Mouse (Mus musculus): ENCODE measurements around the gene Krtap16-3. TPM values are rescaled to one million over a fixed set of nuclear protein-coding genes. Genes with fewer than 3 reads are reported as not detected.

Krtap16-3 gene
- polyA plus RNA-seq (2014; fragmentation: Nextera tagmentation; extraction: Ambion mirVana) = not detected in 2 replicates

DNA sequence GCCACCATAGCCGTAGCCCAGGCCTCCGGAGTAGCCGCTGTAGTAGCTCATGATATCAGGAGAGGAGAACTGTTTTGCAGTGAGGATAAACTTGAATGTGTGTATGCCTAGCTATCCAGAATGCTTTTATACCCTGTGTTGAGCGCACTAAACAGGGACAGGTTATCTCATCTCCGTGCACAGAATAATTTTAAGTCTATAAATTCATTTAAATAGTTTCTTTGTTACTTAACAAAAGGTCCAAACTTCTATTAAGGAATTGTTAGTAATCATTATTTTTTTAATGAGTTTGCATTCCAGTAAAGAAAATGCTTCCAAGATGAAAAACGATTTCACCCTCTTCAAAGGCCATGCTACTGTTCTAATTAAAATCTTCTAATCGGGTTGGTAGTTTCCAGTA lies at the start of gene Krtap16-3:
Gene Krtap16-3, minus strand, starts transcription at position 101 of the 400 bp plus-strand sequence.
- Histone ChIP-seq H3K27ac (ENCODE audit: low read depth, low read length) (no peak within 1 kb of the TSS), H3K4me2 (ENCODE audit: low read depth, low read length, severe bottlenecking) (no peak within 1 kb of the TSS), H3K36me3 (ENCODE audit: control insufficient read depth, insufficient read depth, low read length) (no peaks in the 10 kb centered on the region), H3K27me3 (ENCODE audit: control insufficient read depth, insufficient read depth, low read length) (no peaks in the 10 kb centered on the region), H3K9me3 (ENCODE audit: control insufficient read depth, low read length) (no peaks in the 10 kb centered on the region), H3K4me1 (replicated peaks; ENCODE audit: control insufficient read depth, insufficient read depth, low read length) (no peaks in the 10 kb centered on the region), H3K9ac (ENCODE audit: low read length) (no peak within 1 kb of the TSS), H3K4me3 (ENCODE audit: low read depth, low read length) (no peak within 1 kb of the TSS)
- ATAC-seq (replicated peaks; ENCODE audit: low FRiP score) = 0 out of 2 replicates have a peak, but pooled peaks have one; percentile 24
- no peak for DNase-seq (ENCODE audit: low spot score)
- WGBS = 80% methylated on average over 7 of the region's 7 CpGs

DNA sequence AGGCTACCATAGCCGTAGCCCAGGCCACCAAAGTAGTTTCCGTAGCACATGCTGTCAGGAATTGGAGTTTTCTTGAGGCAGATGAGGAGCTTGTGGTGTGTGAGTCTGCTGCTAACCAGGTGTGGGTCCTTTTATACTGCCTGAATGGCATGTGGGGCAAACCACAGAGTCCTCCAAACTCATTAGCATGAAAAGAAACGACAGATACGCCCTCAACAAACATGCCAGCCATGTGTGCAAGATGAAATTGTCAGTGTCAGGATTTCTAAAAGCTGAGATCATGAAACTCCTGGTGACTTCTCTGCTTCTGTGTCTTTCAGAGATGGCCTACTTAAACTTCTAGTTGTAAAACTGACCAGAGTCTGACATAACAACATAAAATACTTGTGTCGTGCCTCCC lies 48.0 kb upstream of the Krtap16-3 start, which contains the start of gene Krtap22-2:
Gene Krtap22-2, minus strand, starts transcription at position 101 of the 400 bp plus-strand sequence.
- ATAC-seq (replicated peaks; ENCODE audit: low FRiP score) (no peak), DNase-seq (ENCODE audit: low spot score) (no peak)
- 83% methylated on average over 5 of the region's 5 CpGs for WGBS
- H3K27me3 ChIP-seq (ENCODE audit: control insufficient read depth, insufficient read depth, low read length) = no peaks in the 10 kb centered on the region
- H3K9me3 ChIP-seq (ENCODE audit: control insufficient read depth, low read length) = no peaks in the 10 kb centered on the region
- no peak within 1 kb of the TSS for H3K4me3 ChIP-seq (ENCODE audit: low read depth, low read length)
- H3K36me3 ChIP-seq (ENCODE audit: control insufficient read depth, insufficient read depth, low read length) = no peaks in the 10 kb centered on the region
- no peaks in the 10 kb centered on the region for H3K4me1 ChIP-seq (replicated peaks; ENCODE audit: control insufficient read depth, insufficient read depth, low read length)
- H3K9ac ChIP-seq (ENCODE audit: low read length) = no peak within 1 kb of the TSS
- H3K27ac ChIP-seq (ENCODE audit: low read depth, low read length) = no peak within 1 kb of the TSS
- no peak within 1 kb of the TSS for H3K4me2 ChIP-seq (ENCODE audit: low read depth, low read length, severe bottlenecking)

DNA sequence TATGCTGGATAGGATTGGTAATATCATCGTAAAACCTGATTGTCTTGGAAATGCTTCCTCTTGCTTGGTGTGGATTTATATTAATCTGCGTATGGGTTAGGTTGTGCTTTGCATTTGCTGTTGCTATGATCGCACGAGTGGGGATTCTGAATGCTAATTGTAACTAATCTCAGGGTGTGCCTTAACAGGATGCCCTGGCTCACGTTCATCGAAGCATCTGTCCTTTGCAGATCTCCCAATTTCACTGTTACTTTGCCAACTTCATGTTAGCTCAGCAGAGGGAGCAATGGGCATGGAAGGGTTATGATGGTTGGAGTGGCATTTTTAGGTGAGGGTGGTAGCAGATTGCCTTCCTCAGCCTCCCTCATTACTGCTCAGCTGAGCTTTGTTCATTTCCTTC lies 21.6 kb downstream of the Krtap16-3 start:
- 85% methylated on average over 6 of the region's 6 CpGs for WGBS
- no peak for ATAC-seq (replicated peaks; ENCODE audit: low FRiP score)
- no peak overlapping the region for H3K27ac ChIP-seq (ENCODE audit: low read depth, low read length)

DNA sequence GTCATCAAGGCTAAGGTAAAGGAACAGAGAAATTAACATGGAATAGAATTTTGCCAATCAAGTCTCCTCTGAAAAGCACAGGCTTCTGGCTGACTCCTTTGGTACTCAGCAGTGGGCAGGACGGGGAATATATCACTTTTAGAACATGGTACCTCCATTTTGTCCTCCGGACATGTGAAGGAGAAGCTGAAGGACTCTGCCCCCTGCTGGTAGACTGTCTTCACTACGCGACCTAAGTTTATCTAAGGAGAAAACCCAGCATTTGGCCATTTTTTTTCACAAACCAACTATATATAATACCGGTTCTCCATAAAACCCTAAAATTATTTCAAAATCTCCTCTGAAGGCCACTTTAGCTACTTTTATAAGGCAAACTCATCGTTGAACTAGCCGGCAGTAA lies 24.4 kb downstream of the Krtap16-3 start:
- Histone ChIP-seq H3K27me3 (ENCODE audit: control insufficient read depth, insufficient read depth, low read length) (no peaks in the 10 kb centered on the region), H3K36me3 (ENCODE audit: control insufficient read depth, insufficient read depth, low read length) (no peaks in the 10 kb centered on the region), H3K9ac (ENCODE audit: low read length) (no peak overlapping the region), H3K4me1 (replicated peaks; ENCODE audit: control insufficient read depth, insufficient read depth, low read length) (no peaks in the 10 kb centered on the region), H3K27ac (ENCODE audit: low read depth, low read length) (no peak overlapping the region), H3K4me3 (ENCODE audit: low read depth, low read length) (no peak overlapping the region), H3K4me2 (ENCODE audit: low read depth, low read length, severe bottlenecking) (no peak overlapping the region), H3K9me3 (ENCODE audit: control insufficient read depth, low read length) (no peaks in the 10 kb centered on the region; the same call in 1 of the 2 replicates)
- no peak for ATAC-seq (replicated peaks; ENCODE audit: low FRiP score)
- 73% methylated on average over 7 of the region's 7 CpGs for WGBS
- peak; percentile 54 for DNase-seq (ENCODE audit: low spot score)

More for the DNA sequence above, 21.6 kb downstream of the Krtap16-3 start:
- Histone ChIP-seq H3K4me1 (replicated peaks; ENCODE audit: control insufficient read depth, insufficient read depth, low read length) (no peaks in the 10 kb centered on the region), H3K4me2 (ENCODE audit: low read depth, low read length, severe bottlenecking) (no peak overlapping the region), H3K4me3 (ENCODE audit: low read depth, low read length) (no peak overlapping the region), H3K36me3 (ENCODE audit: control insufficient read depth, insufficient read depth, low read length) (no peaks in the 10 kb centered on the region), H3K27me3 (ENCODE audit: control insufficient read depth, insufficient read depth, low read length) (no peaks in the 10 kb centered on the region), H3K9ac (ENCODE audit: low read length) (no peak overlapping the region), H3K9me3 (ENCODE audit: control insufficient read depth, low read length) (no peaks in the 10 kb centered on the region; the same call in 1 of the 2 replicates)
- no peak for DNase-seq (ENCODE audit: low spot score)

DNA sequence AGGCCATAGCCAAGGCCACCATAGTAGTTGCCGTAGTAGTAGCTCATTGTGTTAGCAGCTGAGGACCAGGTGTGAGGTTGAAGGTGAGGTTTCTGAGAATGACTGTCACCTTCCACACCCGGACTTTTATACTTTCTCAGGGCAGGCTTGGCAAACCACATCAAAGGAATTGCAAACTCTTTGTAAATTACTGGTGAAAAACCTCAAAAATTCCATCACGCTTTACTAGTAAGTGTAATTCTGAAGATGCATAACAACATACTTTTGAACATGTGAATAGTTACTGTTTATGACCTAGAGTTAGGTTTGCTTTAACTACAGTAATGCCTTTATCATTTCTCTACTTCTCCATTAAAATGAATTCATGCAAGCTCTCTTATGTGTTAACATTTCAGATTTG lies 30.5 kb downstream of the Krtap16-3 start, which contains the start of gene Krtap19-9b:
Gene Krtap19-9b, minus strand, starts transcription at position 101 of the 400 bp plus-strand sequence.
- no peak within 1 kb of the TSS for H3K9ac ChIP-seq (ENCODE audit: low read length)
- H3K27me3 ChIP-seq (ENCODE audit: control insufficient read depth, insufficient read depth, low read length) = no peaks in the 10 kb centered on the region
- no peak within 1 kb of the TSS for H3K27ac ChIP-seq (ENCODE audit: low read depth, low read length)
- DNase-seq (ENCODE audit: low spot score) (no peak), ATAC-seq (replicated peaks; ENCODE audit: low FRiP score) (no peak)
- no peaks in the 10 kb centered on the region for H3K36me3 ChIP-seq (ENCODE audit: control insufficient read depth, insufficient read depth, low read length)
- 94% methylated on average over 3 of the region's 3 CpGs for whole genome bisulfite sequencing
- no peaks in the 10 kb centered on the region for H3K9me3 ChIP-seq (ENCODE audit: control insufficient read depth, low read length)
- H3K4me2 ChIP-seq (ENCODE audit: low read depth, low read length, severe bottlenecking) = no peak within 1 kb of the TSS
- H3K4me1 ChIP-seq (replicated peaks; ENCODE audit: control insufficient read depth, insufficient read depth, low read length) = no peaks in the 10 kb centered on the region
- no peak within 1 kb of the TSS for H3K4me3 ChIP-seq (ENCODE audit: low read depth, low read length)

Other genes starting within 250 kb of the Krtap16-3 start
- gene Krtap13-1, start 234.0 kb downstream of the Krtap16-3 start, polyA plus RNA-seq (2014; fragmentation: Nextera tagmentation; extraction: Ambion mirVana) = not detected in 2 replicates
- gene Krtap13, start 211.2 kb downstream of the Krtap16-3 start, polyA plus RNA-seq (2014; fragmentation: Nextera tagmentation; extraction: Ambion mirVana) = not detected in 2 replicates
- gene 2310034C09Rik, start 204.0 kb downstream of the Krtap16-3 start, polyA plus RNA-seq (2014; fragmentation: Nextera tagmentation; extraction: Ambion mirVana) = not detected in 2 replicates
- not detected in 2 replicates for gene 2310057N15Rik, start 188.7 kb downstream of the Krtap16-3 start, polyA plus RNA-seq (2014; fragmentation: Nextera tagmentation; extraction: Ambion mirVana)
- not detected in 2 replicates for gene Gm5965, start 185.0 kb downstream of the Krtap16-3 start, polyA plus RNA-seq (2014; fragmentation: Nextera tagmentation; extraction: Ambion mirVana)
- gene Gm20741, start 150.7 kb downstream of the Krtap16-3 start, polyA plus RNA-seq (2014; fragmentation: Nextera tagmentation; extraction: Ambion mirVana) = not detected in 2 replicates
- gene Krtap15, start 142.7 kb downstream of the Krtap16-3 start, polyA plus RNA-seq (2014; fragmentation: Nextera tagmentation; extraction: Ambion mirVana) = not detected in 2 replicates
- gene Krtap14, start 136.7 kb downstream of the Krtap16-3 start, polyA plus RNA-seq (2014; fragmentation: Nextera tagmentation; extraction: Ambion mirVana) = not detected in 2 replicates
- gene Krtap19-1, start 93.5 kb downstream of the Krtap16-3 start, polyA plus RNA-seq (2014; fragmentation: Nextera tagmentation; extraction: Ambion mirVana) = not detected in 2 replicates
- not detected in 2 replicates for gene Krtap19-2, start 88.6 kb downstream of the Krtap16-3 start, polyA plus RNA-seq (2014; fragmentation: Nextera tagmentation; extraction: Ambion mirVana)
- not detected in 2 replicates for gene Krtap19-3, start 84.8 kb downstream of the Krtap16-3 start, polyA plus RNA-seq (2014; fragmentation: Nextera tagmentation; extraction: Ambion mirVana)
- gene Krtap19-4, start 77.8 kb downstream of the Krtap16-3 start, polyA plus RNA-seq (2014; fragmentation: Nextera tagmentation; extraction: Ambion mirVana) = not detected in 2 replicates
- not detected in 2 replicates for gene Krtap19-5, start 66.4 kb downstream of the Krtap16-3 start, polyA plus RNA-seq (2014; fragmentation: Nextera tagmentation; extraction: Ambion mirVana)
- gene Krtap19-9b, start 30.6 kb downstream of the Krtap16-3 start, polyA plus RNA-seq (2014; fragmentation: Nextera tagmentation; extraction: Ambion mirVana) = not detected in 2 replicates
- not detected in 2 replicates for gene Krtap22-2, start 47.9 kb upstream of the Krtap16-3 start, polyA plus RNA-seq (2014; fragmentation: Nextera tagmentation; extraction: Ambion mirVana)
- gene Gm10229, start 52.4 kb upstream of the Krtap16-3 start, polyA plus RNA-seq (2014; fragmentation: Nextera tagmentation; extraction: Ambion mirVana) = not detected in 2 replicates
- not detected in 2 replicates for gene Krtap6-1, start 68.8 kb upstream of the Krtap16-3 start, polyA plus RNA-seq (2014; fragmentation: Nextera tagmentation; extraction: Ambion mirVana)
- gene Gm10228, start 78.6 kb upstream of the Krtap16-3 start, polyA plus RNA-seq (2014; fragmentation: Nextera tagmentation; extraction: Ambion mirVana) = not detected in 2 replicates
- gene Krtap6-5, start 85.0 kb upstream of the Krtap16-3 start, polyA plus RNA-seq (2014; fragmentation: Nextera tagmentation; extraction: Ambion mirVana) = not detected in 2 replicates
- not detected in 2 replicates for gene 1110025L11Rik, start 101.1 kb upstream of the Krtap16-3 start, polyA plus RNA-seq (2014; fragmentation: Nextera tagmentation; extraction: Ambion mirVana)
- not detected in 2 replicates for gene Krtap6-3, start 121.1 kb upstream of the Krtap16-3 start, polyA plus RNA-seq (2014; fragmentation: Nextera tagmentation; extraction: Ambion mirVana)
- gene Gm6358, start 178.0 kb upstream of the Krtap16-3 start, polyA plus RNA-seq (2014; fragmentation: Nextera tagmentation; extraction: Ambion mirVana) = not detected in 2 replicates
- gene Gm10061, start 188.2 kb upstream of the Krtap16-3 start, polyA plus RNA-seq (2014; fragmentation: Nextera tagmentation; extraction: Ambion mirVana) = not detected in 2 replicates
- not detected in 2 replicates for gene Gm9789, start 195.1 kb upstream of the Krtap16-3 start, polyA plus RNA-seq (2014; fragmentation: Nextera tagmentation; extraction: Ambion mirVana)
- not detected in 2 replicates for gene Gm7735, start 206.6 kb upstream of the Krtap16-3 start, polyA plus RNA-seq (2014; fragmentation: Nextera tagmentation; extraction: Ambion mirVana)
- not detected in 2 replicates for gene 1110057P08Rik, start 211.9 kb upstream of the Krtap16-3 start, polyA plus RNA-seq (2014; fragmentation: Nextera tagmentation; extraction: Ambion mirVana)
- not detected in 2 replicates for gene Krtap20-2, start 243.0 kb upstream of the Krtap16-3 start, polyA plus RNA-seq (2014; fragmentation: Nextera tagmentation; extraction: Ambion mirVana)